Mouse (Mus musculus) olfactory bulb, adult 2 months (tissue): ENCODE data around the gene Calb2.

Source experiments
- CTCF ChIP-seq: fragments of 200-500 bp; IDR thresholded peaks from 2 replicates; pipeline ENCODE4 v1.5.1; 2012; ENCODE audit warnings: low read depth, mild to moderate bottlenecking, low read length, moderate library complexity; ENCODE audit not compliant: insufficient read depth
- POLR2A ChIP-seq: fragments of 200-500 bp; IDR thresholded peaks from 2 replicates; pipeline ENCODE4 v1.6.1; 2012; ENCODE audit warnings: mild to moderate bottlenecking, low read depth, low read length, moderate library complexity; ENCODE audit not compliant: insufficient read depth

- TF ChIP-seq CTCF (no peak), POLR2A (no peak)
Measured at GRCm38 (mm10) chr8:110174826-110175225, 6.8 kb upstream of the Calb2 start.
